Mouse (Mus musculus) forebrain, embryonic 12.5 days (tissue): Measurements from ENCODE around the gene Fcrls. TPM values are rescaled to one million over a fixed set of nuclear protein-coding genes. Genes with fewer than 3 reads are reported as not detected.

Experiments used
- ATAC-seq: fragments of 200-750 bp; cut with Nextera tagmentation; 2 replicates; pipeline ENCODE4 v1.8.0; 2017; ENCODE audit warnings: moderate TSS enrichment; ENCODE audit not compliant: low FRiP score
- H3K27ac ChIP-seq: fragments of 300-500 bp; sonication (generic); 2 replicates; pipeline ENCODE4 v1.5.1; 2016; ENCODE audit warnings: mild to moderate bottlenecking
- H3K27me3 ChIP-seq: fragments of 300-500 bp; sonication (generic); 2 replicates; pipeline ENCODE4 v1.6.1; 2016; ENCODE audit warnings: mild to moderate bottlenecking
- H3K36me3 ChIP-seq: fragments of 300-500 bp; sonication (generic); replicated peaks from 2 replicates; pipeline ENCODE4 v1.6.1; 2016; ENCODE audit warnings: mild to moderate bottlenecking
- H3K4me1 ChIP-seq: fragments of 300-500 bp; sonication (generic); 2 replicates; pipeline ENCODE4 v1.6.1; 2016
- H3K4me2 ChIP-seq: fragments of 300-500 bp; sonication (generic); 2 replicates; pipeline ENCODE4 v1.6.1; 2016; ENCODE audit warnings: mild to moderate bottlenecking, moderate library complexity
- H3K4me3 ChIP-seq: fragments of 300-500 bp; sonication (generic); replicated peaks from 2 replicates; pipeline ENCODE4 v1.5.1; 2016; ENCODE audit warnings: mild to moderate bottlenecking
- H3K9ac ChIP-seq: fragments of 300-500 bp; sonication (generic); 2 replicates; pipeline ENCODE4 v1.6.1; 2016; ENCODE audit warnings: mild to moderate bottlenecking
- H3K9me3 ChIP-seq: fragments of 300-500 bp; sonication (generic); 2 replicates; pipeline ENCODE4 v1.6.1; 2016
- WGBS: fragments of 180-500 bp; shearing (Covaris S2); methylation state at CpG from one replicate; pipeline ENCODE4 v1.1.7; 2016; 5-methylcytosine and 5-hydroxymethylcytosine counted together
- polyA plus RNA-seq: library from polyadenylated mRNA; unstranded; fragments of >200 nt; fragmentation: Nextera tagmentation; extraction: Ambion mirVana; gene quantifications from 2 replicates; pipeline ENCODE4 v1.2.1, GENCODE M21; 2016

Fcrls gene
- polyA plus RNA-seq: 5.5 and 6.4 TPM in 2 replicates

- H3K9me3 ChIP-seq: no peaks in the 10 kb centered on the region
Measured at GRCm38 (mm10) chr3:87263436-87263835, at the start of gene Fcrls. Gene Fcrls (minus strand): TSS chr3:87263738.

DNA sequence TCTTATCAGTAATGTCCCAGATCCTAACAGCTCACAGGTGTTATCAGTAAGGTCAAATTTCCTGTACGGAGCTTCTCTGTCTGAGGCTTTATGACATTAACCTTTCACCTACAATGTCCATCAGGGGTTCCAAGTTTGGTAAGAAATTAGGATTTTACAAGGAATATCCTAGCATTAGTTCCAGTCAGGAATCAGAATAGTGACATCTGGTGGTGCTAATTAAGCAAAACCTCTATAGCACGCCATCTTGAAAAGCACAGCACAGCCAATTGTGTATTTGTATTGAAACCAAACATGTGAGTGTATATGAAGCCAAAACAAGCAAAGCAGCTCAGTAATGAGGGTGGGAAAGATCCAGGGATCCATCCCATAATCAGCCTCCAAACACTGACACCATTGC, 46.4 kb upstream of the Fcrls start:
- Histone ChIP-seq H3K4me3 (no peak overlapping the region), H3K27me3 (no peaks in the 10 kb centered on the region), H3K27ac (no peak overlapping the region), H3K4me1 (no peaks in the 10 kb centered on the region), H3K9me3 (no peaks in the 10 kb centered on the region), H3K9ac (no peak overlapping the region), H3K4me2 (no peak overlapping the region), H3K36me3 (no peaks in the 10 kb centered on the region)
- WGBS: 82% methylated on average over 2 of the region's 2 CpGs
- no peak for ATAC-seq

More at GRCm38 (mm10) chr3:87263436-87263835, at the start of gene Fcrls:
- 95% methylated on average over 7 of the region's 7 CpGs for WGBS
- Histone ChIP-seq H3K4me3 (no peak within 1 kb of the TSS), H3K36me3 (no peaks in the 10 kb centered on the region), H3K4me1 (no peaks in the 10 kb centered on the region), H3K27me3 (no peaks in the 10 kb centered on the region), H3K27ac (no peak within 1 kb of the TSS), H3K4me2 (no peak within 1 kb of the TSS), H3K9ac (no peak within 1 kb of the TSS)
- no peak for ATAC-seq

DNA sequence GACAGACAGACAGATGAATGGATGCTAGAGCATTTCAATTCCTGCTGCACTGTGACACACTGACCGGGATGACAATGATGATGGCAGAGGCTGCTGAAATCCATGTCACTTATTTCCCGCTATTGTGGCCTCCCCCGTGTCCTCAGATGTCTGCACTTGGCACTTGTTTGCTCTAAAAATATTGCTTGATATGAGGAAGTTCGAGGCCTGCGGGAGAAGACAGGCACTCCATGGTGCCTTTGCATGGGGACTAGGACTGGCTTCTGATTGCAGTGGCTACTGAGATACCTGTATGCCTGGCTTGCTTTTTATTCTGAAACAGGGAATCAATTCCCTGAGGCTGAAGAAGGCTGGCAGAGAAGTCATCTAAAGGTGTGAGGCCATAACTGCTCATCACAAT, 36.4 kb upstream of the Fcrls start:
- H3K9me3 ChIP-seq: no peaks in the 10 kb centered on the region
- 84% methylated on average over 5 of the region's 5 CpGs for WGBS
- H3K4me1 ChIP-seq: no peaks in the 10 kb centered on the region
- H3K4me2 ChIP-seq: no peak overlapping the region
- H3K4me3 ChIP-seq: no peak overlapping the region
- no peaks in the 10 kb centered on the region for H3K36me3 ChIP-seq
- no peak overlapping the region for H3K27ac ChIP-seq
- H3K9ac ChIP-seq: no peak overlapping the region
- ATAC-seq: no peak
- no peaks in the 10 kb centered on the region for H3K27me3 ChIP-seq

DNA sequence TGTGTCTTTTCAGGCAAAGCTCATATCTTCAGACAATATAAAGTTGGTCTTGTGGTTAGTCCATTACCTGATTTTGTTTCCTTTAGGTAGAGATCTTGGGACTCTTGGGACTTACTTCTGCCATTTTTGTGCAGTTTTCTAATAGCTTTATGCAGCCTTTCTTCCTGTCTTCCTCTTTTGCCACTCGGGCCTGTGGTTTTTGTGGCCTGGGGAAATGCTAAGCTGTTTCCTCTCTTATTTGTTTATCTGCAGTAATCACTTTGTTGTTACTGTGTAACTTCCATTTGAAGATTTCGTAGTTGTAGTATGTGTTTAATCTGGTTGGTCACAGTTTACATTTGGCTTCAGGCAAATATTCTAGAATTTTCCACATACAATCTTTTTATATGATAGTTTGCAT, 10.8 kb upstream of the Fcrls start:
- H3K4me3 ChIP-seq: no peak overlapping the region
- no peak overlapping the region for H3K27ac ChIP-seq
- no peak for ATAC-seq
- no peaks in the 10 kb centered on the region for H3K9me3 ChIP-seq
- H3K9ac ChIP-seq: no peak overlapping the region
- WGBS: 82% methylated on average over 2 of the region's 2 CpGs
- H3K4me2 ChIP-seq: no peak overlapping the region
- H3K36me3 ChIP-seq: no peaks in the 10 kb centered on the region
- no peaks in the 10 kb centered on the region for H3K27me3 ChIP-seq
- H3K4me1 ChIP-seq: no peaks in the 10 kb centered on the region

GRCm38 (mm10) chr3:87266581-87266980, 3.0 kb upstream of the Fcrls start:
- H3K9me3 ChIP-seq: no peaks in the 10 kb centered on the region
- H3K27me3 ChIP-seq: no peaks in the 10 kb centered on the region
- no peak overlapping the region for H3K27ac ChIP-seq
- H3K4me2 ChIP-seq: no peak overlapping the region
- H3K4me3 ChIP-seq: no peak overlapping the region
- 87% methylated on average over 5 of the region's 5 CpGs for WGBS
- ATAC-seq: no peak
- H3K9ac ChIP-seq: no peak overlapping the region
- no peaks in the 10 kb centered on the region for H3K36me3 ChIP-seq
- H3K4me1 ChIP-seq: no peaks in the 10 kb centered on the region

DNA sequence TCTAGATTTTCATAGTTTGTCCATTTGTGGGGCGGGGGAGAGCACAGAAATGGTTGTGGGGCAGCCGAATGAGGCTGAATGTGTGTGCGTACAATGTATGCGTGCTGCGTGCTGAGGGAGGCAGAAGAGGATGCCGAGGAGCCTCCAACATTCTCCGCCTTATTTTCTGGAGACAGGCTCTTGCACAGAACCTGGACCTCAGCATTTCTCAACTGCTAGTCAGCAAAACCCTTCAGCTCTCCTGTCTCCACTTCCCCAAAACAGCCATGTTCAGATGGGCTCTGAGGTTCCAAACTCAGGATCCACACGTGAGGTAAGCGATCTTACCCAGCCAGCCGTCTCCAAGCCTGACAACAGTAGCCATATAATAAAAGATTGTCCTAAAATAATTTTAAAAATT, 8.3 kb downstream of the Fcrls start:
- 91% methylated on average over 10 of the region's 10 CpGs for WGBS
- H3K27me3 ChIP-seq: no peaks in the 10 kb centered on the region
- H3K27ac ChIP-seq: no peak overlapping the region
- no peak overlapping the region for H3K4me2 ChIP-seq
- H3K4me1 ChIP-seq: no peaks in the 10 kb centered on the region
- ATAC-seq: no peak
- no peak overlapping the region for H3K4me3 ChIP-seq
- no peaks in the 10 kb centered on the region for H3K36me3 ChIP-seq
- no peaks in the 10 kb centered on the region for H3K9me3 ChIP-seq
- no peak overlapping the region for H3K9ac ChIP-seq

- Histone ChIP-seq H3K4me2 (no peak overlapping the region), H3K9ac (no peak overlapping the region), H3K4me3 (no peak overlapping the region), H3K36me3 (no peaks in the 10 kb centered on the region), H3K4me1 (no peaks in the 10 kb centered on the region), H3K9me3 (no peaks in the 10 kb centered on the region), H3K27ac (no peak overlapping the region), H3K27me3 (no peaks in the 10 kb centered on the region)
- no peak for ATAC-seq
- WGBS: 85% methylated on average over 6 of the region's 6 CpGs
Measured at GRCm38 (mm10) chr3:87249571-87249970, 14.0 kb downstream of the Fcrls start.

DNA sequence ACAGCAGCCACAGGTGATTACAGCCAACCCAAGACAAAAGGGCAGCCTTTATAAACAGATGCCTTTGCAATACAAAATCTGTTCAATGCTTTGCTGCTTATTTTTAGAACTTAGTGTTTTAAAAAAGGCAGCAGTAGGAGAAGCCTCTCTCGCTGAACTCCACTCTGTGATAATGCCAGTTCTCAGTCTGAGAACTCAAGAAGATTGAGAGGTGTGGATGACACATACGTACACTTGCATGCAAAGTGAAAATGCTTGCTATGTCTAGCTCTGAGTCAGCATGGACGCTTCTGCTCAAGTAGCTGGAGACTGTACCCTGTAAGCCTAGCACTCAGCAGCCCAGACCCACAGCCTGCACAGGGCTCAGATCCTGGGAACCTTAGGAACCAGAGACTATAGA, 16.2 kb downstream of the Fcrls start:
- no peak for ATAC-seq

GRCm38 (mm10) chr3:87243654-87244053, 19.9 kb downstream of the Fcrls start:
- H3K4me3 ChIP-seq: no peak overlapping the region
- H3K4me2 ChIP-seq: no peak overlapping the region
- no peak for ATAC-seq
- H3K9me3 ChIP-seq: no peaks in the 10 kb centered on the region
- H3K9ac ChIP-seq: no peak overlapping the region
- no peaks in the 10 kb centered on the region for H3K27me3 ChIP-seq
- 0% methylated on average over 2 of the region's 2 CpGs for WGBS
- no peak overlapping the region for H3K27ac ChIP-seq
- no peaks in the 10 kb centered on the region for H3K36me3 ChIP-seq
- H3K4me1 ChIP-seq: no peaks in the 10 kb centered on the region

More for the DNA sequence above, 16.2 kb downstream of the Fcrls start:
- H3K27ac ChIP-seq: no peak overlapping the region
- H3K4me3 ChIP-seq: no peak overlapping the region
- H3K27me3 ChIP-seq: no peaks in the 10 kb centered on the region
- WGBS: 75% methylated on average over 3 of the region's 3 CpGs
- no peaks in the 10 kb centered on the region for H3K4me1 ChIP-seq
- H3K36me3 ChIP-seq: no peaks in the 10 kb centered on the region
- H3K4me2 ChIP-seq: no peak overlapping the region
- no peak overlapping the region for H3K9ac ChIP-seq
- H3K9me3 ChIP-seq: no peaks in the 10 kb centered on the region

DNA sequence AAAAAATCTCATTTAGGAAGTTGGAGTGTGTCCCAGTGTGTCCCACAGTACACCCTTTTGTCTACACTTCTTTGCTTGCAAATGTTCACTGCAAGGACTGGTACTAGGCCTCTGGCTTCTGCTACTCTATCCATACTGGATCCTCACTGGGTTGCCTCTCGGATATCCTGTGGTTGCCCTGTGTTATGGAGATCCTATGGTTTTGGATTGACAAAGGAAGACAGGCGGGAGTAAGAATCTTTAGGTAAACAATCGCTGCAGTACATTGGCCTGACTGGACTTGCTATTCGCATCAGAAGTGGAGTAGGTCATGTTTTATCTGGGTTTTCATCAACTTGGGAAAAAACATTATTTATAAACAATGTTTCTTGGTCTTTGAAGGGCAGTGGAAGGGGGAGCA, 22.6 kb downstream of the Fcrls start:
- Histone ChIP-seq H3K27ac (no peak overlapping the region), H3K27me3 (no peaks in the 10 kb centered on the region), H3K4me3 (no peak overlapping the region), H3K36me3 (no peaks in the 10 kb centered on the region), H3K9ac (no peak overlapping the region), H3K9me3 (no peaks in the 10 kb centered on the region), H3K4me2 (no peak overlapping the region), H3K4me1 (no peaks in the 10 kb centered on the region)
- 79% methylated on average over 4 of the region's 4 CpGs for WGBS
- ATAC-seq: no peak

DNA sequence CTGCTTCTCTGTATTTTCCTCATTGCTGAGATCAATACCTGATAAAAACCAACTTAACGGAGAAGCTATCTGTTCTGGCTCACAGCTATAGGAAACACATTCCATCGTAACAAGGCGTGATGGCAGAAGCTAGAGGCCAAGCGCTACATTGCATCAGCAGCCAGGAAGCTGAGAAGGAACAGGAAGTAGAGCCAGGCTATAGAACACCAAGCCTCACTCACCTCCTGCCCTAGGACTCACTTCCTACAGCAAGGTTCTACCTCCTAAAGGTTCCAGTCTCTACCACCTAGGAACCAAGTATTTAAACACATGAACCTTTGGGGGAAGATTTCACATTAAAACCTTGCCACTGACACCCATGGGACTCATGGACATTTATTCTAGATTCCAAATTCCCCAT, 39.9 kb downstream of the Fcrls start:
- no peak overlapping the region for H3K4me3 ChIP-seq
- no peak overlapping the region for H3K9ac ChIP-seq
- H3K4me1 ChIP-seq: no peaks in the 10 kb centered on the region
- ATAC-seq: no peak
- H3K9me3 ChIP-seq: no peaks in the 10 kb centered on the region
- no peak overlapping the region for H3K27ac ChIP-seq
- no peaks in the 10 kb centered on the region for H3K36me3 ChIP-seq
- H3K27me3 ChIP-seq: no peaks in the 10 kb centered on the region
- WGBS: 95% methylated on average over 4 of the region's 4 CpGs
- no peak overlapping the region for H3K4me2 ChIP-seq

DNA sequence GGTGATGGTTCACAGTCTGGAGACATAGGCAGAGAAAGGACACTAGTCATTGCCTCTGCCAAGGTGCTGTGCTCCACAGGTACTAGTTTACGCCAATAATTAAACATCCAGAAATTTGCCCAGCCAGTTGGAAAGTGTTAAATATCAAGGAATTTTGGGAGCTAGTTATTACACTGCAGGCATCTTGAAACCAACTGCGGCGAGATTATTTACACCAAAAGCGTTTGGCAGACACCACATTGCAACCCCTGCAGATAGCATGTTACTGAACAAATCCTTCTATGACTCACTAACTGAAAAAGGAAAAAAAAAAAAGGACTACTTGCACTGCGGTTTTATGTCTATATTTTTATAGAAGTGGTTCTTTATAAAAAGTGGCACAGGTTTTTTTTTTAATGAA, 41.2 kb downstream of the Fcrls start:
- H3K27me3 ChIP-seq: no peaks in the 10 kb centered on the region
- no peak overlapping the region for H3K9ac ChIP-seq
- H3K4me2 ChIP-seq: no peak overlapping the region
- H3K4me3 ChIP-seq: no peak overlapping the region
- WGBS: 94% methylated on average over 5 of the region's 5 CpGs
- no peaks in the 10 kb centered on the region for H3K4me1 ChIP-seq
- no peaks in the 10 kb centered on the region for H3K36me3 ChIP-seq
- no peak for ATAC-seq
- no peak overlapping the region for H3K27ac ChIP-seq
- H3K9me3 ChIP-seq: no peaks in the 10 kb centered on the region

GRCm38 (mm10) chr3:87215176-87215575, 48.4 kb downstream of the Fcrls start:
- Histone ChIP-seq H3K36me3 (no peaks in the 10 kb centered on the region), H3K27me3 (no peaks in the 10 kb centered on the region), H3K27ac (no peak overlapping the region), H3K4me2 (no peak overlapping the region), H3K4me1 (no peaks in the 10 kb centered on the region), H3K4me3 (no peak overlapping the region), H3K9me3 (no peaks in the 10 kb centered on the region), H3K9ac (no peak overlapping the region)
- WGBS: 80% methylated on average over 11 of the region's 11 CpGs
- ATAC-seq: no peak
